Mouse (Mus musculus) hematopoietic stem cell, adult 5-6 weeks (primary cell): ENCODE results near the gene Plcl1. TPM values are rescaled to one million over a fixed set of nuclear protein-coding genes. Genes with fewer than 3 reads are reported as not detected.

Experiments used
- ATAC-seq, 2 experiments: fragments of 125-278 bp in 1 of 2; replicated peaks in 1 of 2; 2 replicates each; pipeline ENCODE4 v1.8.0; 2016 to 2017; ENCODE audit warnings: inconsistent platforms in 2 of 2, mild to moderate bottlenecking in 2 of 2, moderate number of reproducible peaks in 2 of 2, low read depth in 1 of 2, moderate TSS enrichment in 1 of 2; ENCODE audit not compliant: low FRiP score in 2 of 2, poor library complexity in 2 of 2, severe bottlenecking in 2 of 2, insufficient read depth in 1 of 2, low TSS enrichment in 1 of 2
- total RNA-seq: library from RNA; stranded (forward); fragments of 172-1452, 232-1000 nt; gene quantifications from 2 replicates; pipeline ENCODE4 v1.2.3, GENCODE M21; 2017

Plcl1 gene
- total RNA-seq, 1 experiment from 2014 or later = 2.6 TPM

DNA sequence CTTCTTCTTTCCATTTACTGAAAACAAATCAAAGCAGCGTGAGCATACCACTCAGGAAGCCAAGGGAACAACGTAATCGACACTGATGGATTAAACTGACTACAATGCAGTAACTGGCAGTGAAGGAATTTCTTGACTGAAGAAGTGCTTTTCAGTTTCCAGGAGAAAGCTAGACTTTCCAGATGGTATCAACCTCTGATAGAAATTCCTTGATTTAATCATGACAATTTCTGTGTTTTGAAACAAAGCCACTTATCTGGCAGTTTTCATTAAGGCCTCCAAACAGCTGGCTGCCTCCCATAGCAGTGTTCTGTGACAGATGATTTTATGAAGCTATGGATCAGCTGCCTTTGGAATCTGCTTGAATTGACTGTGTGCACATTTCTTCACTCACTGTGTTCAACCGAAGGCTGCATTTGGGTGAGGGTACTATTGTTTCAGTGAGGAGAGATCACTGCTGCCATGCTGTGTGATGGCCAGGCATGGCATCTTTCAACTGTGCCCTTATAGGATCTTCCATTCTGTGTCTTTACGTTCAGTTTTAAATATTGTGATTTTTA lies 162.2 kb downstream of the Plcl1 start:
- no peak for ATAC-seq

DNA sequence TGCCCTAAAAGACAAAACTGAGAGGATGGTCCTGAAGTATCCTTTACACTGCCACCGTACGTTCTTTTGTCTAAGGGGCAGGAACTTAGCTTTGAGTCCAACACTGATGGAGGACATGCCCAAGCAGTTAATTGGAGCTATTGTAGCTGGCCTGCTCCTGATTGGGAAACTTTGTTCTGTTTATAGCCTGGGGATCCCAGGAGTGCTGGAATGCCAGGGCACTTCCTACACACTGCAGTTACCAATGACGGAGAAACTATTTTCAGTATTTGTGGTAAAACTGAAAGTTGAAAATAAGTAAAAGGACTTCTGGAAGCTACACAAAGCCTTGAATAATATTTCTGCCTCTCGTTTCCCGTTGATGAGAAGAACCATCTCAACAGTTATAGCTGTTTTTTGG lies 164.5 kb downstream of the Plcl1 start:
- no peak for ATAC-seq

DNA sequence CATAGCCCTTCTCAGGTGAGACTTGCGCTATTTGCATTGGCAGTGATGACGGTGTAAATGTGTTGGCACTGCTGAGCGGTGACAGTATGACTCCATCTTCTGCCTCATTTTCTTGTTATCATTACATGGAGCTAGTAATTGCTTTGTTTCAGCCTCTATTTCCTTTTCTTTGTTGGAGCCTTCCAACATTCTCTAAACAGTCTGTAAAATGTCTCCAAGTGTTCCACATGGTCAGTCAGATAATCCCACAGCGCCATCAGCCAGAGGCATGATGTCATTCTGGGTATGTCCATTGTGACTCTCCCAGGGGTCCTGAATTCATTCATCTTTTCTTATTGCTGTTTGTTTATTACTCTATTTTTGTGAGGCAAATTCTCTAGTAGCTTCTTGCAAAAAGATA lies 165.7 kb downstream of the Plcl1 start:
- no peak for ATAC-seq

DNA sequence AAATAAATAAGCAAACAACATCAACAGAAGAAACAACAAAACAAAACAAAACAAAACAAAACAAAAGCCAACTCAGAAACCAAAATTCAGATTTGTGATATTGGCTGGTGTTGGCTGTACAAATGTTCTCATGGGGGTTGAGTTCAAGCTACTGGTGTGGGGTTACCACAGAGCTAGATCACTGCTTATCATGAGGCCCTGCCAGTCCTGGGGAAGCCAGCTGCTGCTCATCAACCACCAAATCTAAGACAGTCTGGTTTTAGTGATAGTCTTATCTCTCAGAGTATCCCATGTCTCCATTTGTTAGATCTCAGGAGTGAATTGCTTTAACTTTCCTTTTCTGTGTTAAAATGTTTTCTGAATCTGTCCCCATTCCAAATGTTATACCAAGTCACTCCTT lies 166.5 kb downstream of the Plcl1 start:
- ATAC-seq = no peak

DNA sequence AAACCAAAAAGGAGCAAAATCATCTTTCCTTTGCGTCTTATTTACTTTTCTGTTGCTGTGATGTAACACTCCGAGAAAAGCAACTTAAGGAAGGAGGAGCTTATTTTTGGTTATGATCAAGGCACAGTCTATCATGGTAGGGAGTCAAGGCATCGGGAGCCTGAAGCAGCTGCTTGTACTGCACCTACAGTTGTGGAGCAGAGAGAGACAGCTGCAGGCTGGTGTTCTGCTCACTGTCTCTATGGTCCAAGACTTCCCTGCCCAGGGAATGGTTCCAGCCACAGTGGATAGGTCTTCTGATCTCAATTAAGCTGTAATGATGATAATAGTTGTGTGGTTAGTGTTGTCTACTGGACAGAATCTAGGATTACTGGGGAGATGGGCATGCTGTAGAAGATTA lies 166.9 kb downstream of the Plcl1 start:
- ATAC-seq = no peak

DNA sequence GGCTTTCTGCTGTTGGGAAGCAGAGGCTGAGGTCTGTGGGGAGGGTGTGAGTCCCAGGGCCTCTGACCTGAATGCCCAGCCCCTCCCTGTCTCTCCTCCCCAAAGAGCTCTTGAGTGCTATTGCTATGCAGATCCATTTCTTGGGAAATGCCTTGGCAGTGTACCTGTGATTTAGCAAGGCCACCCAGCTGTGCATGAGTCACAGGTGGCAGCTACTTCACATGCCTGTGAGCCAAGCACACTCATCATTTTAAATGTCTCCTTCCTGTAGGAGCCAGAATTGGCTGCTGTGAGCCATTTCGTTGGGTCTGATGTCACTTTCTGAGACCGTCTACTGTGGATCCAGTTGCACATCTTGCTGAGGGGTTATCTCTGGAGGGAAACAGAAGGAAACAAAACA lies 170.2 kb downstream of the Plcl1 start:
- ATAC-seq = no peak

DNA sequence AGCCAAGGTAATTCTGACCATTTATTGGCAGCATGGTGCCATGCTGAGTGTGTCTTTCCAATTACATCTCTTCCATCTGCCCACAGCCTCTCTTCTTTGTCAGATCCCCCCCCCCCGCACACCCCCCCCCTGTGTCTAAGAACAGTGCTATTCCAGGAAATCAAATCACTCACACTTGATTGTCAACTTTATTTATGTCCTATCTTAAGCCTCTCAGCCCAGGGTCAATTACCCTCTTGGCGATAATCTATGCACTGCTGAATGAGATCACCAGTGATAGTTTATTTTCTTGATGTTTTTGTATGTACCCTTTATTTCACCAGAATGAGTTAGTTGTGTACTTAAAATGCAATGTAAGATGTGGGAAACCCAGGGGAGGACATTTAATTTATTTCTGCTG lies 176.0 kb downstream of the Plcl1 start:
- no peak for ATAC-seq

DNA sequence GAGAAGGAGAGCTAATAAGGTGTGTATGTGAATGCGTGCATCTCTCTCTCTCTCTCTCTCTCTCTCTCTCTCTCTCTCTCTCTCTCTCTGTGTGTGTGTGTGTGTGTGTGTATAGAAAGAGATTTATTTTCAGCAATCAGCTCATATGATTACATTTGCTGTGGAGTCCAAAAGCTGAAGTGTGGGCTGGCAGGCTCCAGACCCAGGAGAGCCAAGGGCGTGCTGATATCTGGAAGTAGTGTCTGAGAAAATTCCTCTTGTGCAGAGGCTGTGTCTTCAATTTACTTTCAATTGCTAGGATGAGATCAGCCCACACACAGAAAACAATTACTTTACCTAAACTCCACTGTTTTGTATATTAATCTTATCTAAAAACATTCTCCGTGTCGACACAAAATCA lies 179.7 kb downstream of the Plcl1 start:
- no peak for ATAC-seq

DNA sequence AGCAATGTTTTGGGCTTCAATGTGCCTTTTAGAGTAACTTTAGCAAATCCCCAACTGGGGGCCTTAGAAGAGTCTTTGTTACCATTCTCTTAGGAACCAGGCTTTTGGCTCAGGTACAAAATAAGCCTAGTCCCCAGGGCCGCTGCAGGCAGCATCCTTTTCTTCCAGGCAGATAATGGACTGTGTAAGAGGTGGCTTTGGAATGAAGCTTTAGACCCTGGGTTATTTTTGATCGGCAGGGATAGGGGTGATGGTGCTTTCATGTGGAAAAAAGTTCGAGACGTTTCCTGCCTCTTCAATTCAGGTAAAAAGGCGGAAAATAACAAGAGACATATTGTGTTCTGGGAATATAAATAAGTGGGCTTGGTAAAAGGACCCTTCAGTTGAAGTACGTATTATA lies 182.4 kb downstream of the Plcl1 start:
- no peak for ATAC-seq

DNA sequence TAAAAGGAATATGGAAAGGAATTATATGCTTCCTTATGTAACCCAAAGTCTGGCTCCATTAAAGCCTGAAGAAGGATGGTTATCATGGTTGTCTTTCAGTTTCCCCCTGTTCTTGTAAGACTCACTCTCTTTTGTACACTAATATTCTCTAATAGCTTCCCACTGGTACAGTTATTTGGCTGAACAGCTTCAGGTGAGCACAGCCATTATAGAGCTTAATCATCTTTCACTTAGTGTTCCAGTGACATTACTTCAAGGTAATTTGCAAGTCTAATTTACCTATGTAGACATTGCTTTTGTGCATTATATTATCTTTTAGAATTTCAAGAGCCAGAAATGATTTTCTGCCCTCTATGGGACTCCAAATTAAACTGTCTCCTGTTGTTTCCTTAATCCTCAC lies 184.3 kb downstream of the Plcl1 start:
- no peak for ATAC-seq

DNA sequence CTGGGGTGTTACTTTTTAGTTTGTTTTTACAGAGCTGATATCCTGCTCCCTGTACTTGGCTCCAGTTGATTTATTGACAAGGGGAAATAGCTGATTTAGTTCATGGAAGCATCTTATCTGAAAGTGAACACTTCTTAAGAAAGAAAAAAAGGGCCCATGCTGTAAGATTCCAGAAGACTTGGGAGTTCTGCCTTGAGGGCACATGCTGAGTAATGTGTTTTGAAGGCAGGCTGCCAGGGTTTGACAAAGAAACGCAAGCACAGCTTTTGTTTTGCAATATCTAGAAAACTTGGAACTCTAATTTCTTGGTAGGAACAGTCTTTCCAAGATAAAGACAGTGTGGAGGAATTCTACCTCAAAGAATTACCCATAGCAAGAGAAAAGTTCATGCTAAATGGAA lies 194.8 kb downstream of the Plcl1 start:
- ATAC-seq = no peak

DNA sequence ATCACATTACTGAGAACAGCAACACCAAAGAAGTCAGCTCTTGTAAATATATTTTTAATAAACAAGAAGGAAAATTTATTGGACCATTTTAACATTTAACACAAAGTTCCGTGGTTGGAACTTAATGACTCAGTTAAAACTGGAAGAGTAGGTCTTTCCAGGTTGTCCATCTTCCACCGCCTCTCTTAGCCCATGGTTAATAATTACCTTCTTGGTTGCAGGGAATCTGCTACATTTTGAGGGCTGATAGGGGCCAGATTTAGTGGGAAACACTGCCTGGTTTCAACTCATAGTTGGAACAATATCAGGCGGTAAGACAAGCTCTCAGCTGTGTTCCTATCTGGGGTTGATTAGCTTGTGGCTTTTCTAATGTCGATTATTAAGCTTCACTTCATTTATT lies 198.9 kb downstream of the Plcl1 start:
- ATAC-seq = no peak

DNA sequence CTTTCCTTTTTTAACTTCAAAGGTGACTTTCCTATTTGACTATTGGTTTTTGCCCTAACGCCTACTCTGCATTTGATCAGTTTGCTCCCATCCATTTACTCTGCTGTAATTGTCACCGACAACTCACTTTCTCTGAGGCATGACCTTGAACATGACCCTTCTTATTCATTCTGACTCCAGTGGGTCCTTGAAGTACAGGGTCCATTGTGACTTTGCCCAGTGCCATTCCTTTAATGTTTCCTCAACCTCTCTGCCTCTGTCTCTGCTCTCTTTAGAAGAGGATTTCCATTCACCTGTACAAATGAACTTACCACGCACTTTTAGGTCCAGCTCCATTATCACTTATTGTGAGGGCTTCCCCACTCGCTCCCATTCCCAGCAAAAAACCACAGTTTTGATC lies 199.7 kb downstream of the Plcl1 start:
- no peak for ATAC-seq

DNA sequence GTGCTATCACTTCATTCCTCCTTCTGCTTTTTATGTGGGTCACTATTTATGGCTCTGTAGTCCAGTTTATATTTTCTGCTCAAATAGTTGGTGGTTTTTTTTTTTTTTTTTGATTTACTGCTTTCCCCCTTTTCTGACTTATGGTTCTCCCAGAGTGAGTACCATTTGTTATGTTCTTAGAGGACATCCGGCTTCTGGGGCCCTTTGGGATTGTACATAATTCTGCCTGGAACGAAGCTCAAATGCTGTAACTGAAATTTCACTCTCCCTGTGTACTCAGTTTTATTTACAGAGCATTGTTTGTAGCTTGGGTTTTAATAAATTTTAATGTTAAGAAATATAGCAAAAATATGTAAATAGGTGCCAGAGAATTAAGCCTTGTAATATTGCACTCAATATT lies 200.2 kb downstream of the Plcl1 start:
- no peak for ATAC-seq

DNA sequence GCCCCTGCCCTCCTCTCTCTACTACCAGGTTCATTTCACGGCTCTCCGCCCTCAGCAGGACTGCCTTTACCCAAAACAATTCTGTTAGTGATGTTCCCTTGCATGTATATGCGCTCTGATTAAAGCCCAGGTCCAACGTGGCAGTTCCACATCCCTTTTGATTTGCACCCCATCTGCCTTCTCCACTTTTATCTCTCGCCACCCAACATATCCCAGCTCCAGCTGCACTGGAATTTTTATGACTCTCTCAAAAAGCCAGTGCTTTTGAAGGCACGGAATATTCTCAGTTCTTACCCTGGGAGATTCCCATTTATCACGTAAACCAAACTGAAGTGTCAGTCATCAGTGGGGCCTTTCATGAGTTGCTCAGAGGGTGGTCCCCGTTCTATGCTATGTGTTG lies 200.7 kb downstream of the Plcl1 start:
- ATAC-seq = no peak

DNA sequence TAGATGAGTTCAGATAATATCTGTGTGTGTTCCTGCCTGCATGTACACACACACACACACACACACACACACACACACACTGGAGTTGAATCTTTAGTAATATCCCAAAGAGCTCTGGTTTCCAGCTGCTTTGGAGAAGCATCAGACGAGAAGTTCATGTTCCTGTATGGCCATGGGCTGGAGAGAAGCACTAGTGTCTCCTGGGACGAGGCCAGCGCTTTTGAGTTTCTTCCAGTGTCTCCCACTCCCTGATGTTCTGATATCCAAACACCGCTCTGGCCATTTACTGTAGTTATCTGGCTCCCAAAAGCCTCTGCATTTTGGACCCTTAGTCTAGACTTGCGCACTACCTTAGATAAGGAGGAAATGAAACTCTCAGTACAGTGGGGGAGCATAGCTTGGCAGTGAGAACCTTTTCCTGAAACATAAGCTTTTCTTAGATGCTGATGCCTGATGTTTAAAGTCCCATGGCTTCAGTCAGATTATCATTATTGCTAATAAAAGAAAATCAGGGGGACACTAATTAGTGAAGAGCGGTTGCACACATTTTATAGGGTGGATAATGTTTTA lies 207.1 kb downstream of the Plcl1 start:
- ATAC-seq = 0 out of 4 replicates have a peak, but pooled peaks of 1 of the 2 experiments have one; percentile 32

DNA sequence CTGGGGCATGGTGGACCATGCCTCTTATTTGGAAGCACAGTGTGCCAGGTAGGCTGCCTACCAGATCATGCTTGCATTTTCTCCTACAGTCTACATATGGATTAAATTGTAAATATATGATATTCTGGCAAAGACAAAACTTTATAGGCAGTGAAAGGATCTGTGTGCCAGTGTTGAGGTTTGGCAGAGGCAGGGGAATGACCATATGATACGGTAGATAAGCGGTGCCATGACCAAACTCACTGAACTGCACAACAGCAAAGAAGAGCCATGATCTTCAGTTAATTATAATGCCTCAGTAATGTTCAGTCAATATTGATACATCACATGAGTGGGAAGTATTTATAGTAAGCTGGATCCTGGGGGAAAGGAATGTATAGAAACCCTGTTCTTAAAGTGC lies 212.1 kb downstream of the Plcl1 start:
- no peak; a peak in 1 of 4 replicates for ATAC-seq

DNA sequence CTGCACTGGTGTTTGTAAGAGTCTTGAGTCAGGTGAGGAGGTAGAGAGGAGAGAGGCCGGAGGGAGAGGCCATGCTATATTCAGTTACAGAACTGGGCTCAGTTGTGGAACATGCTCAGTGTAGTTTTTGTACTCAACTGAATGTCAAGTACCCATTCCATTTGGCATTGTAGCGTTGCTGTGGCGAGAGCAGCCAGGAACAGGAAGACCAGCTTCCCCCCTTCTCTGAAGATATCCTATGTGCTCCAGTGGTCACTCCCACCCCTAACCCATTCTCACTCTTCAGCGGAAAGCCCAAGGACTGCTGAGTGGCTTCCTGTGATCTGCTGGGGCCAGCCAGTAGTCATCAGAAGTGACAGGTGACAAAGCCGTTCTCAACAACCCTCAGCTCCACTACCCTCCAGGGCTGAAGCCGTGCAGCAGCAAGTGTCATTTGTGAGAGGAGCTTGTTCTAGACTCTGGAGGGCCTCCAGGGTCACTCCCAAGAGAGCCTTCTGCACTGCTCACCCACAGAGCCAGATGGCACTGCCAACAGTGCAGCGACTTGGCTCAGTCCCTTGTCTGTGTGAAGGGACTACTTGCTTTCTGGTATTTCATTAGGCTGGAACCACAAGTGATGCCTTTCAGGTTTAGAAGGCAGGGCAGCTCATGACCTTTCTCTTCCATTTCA lies 213.0 kb downstream of the Plcl1 start:
- peak; percentile 63 to 68 for ATAC-seq

DNA sequence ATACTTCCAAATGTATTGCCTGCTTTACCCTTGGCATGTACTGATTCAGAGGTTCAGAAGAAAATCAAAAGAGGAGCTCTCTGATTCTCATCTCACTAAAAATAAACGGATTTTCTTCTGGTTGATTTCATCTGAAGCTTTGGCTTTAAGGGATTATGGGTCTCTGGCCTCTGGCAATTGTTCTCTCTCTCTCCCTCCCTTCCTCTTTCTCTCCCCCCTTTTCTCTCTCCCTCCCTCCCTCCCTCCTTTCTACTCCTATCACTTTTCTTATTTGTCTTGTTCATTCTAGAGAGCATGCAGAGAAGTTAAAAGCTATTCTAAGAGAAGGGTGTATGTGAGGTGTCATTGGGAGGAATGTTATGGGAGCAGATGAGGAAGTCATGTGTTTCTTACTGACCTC lies 225.8 kb downstream of the Plcl1 start:
- ATAC-seq = no peak
